Mouse (Mus musculus): ENCODE results near the gene Snd1.
A peak's percentile ranks its signal among the peaks of the same experiment; 100 is the strongest.
"Not testable (repeated sequence)": the region's sequence is repeated elsewhere in the genome, so short reads cannot be mapped to it uniquely, and the experiment has no call there.

The Snd1 gene

DNA sequence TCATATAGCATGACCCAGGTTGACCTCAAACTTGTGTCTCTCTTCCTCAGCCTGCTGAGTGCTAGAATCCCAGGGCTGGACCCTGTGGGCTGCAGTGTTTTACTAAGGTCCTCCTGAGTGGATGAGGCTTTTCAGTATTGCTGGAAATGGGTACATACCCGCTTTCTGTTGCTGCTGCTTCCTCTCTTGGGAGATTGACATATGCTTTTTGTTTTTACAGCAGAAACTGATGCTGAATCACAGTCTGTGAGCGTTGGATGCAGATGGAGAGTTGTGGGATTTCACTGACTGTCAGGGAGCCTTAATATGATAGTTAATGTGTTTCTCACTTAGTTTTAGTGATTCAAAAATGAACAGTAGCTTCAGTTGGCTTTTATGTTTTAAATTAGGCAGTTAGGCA is 11.5 kb downstream of the Snd1 start:
- no peak for DNase-seq

DNA sequence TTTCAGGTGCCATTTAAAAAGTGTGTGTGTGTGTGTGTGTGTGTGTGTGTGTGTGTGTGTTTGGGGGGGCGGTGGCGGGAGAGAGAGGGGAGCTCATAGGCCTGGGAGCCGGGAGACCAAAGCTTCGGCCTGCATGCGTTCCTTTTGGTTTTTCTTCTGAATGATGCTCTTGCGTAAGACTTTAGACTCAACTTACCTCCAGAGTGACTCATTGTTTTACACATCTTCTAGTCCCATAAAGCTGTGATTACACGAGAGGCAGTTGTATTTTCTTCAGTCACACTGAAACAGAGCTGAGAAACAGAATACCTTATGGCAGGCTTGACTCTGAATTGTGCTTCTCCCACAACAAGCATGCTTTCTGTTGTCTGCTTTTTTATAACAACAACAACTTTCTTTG is 12.0 kb downstream of the Snd1 start:
- DNase-seq, result no peak

DNA sequence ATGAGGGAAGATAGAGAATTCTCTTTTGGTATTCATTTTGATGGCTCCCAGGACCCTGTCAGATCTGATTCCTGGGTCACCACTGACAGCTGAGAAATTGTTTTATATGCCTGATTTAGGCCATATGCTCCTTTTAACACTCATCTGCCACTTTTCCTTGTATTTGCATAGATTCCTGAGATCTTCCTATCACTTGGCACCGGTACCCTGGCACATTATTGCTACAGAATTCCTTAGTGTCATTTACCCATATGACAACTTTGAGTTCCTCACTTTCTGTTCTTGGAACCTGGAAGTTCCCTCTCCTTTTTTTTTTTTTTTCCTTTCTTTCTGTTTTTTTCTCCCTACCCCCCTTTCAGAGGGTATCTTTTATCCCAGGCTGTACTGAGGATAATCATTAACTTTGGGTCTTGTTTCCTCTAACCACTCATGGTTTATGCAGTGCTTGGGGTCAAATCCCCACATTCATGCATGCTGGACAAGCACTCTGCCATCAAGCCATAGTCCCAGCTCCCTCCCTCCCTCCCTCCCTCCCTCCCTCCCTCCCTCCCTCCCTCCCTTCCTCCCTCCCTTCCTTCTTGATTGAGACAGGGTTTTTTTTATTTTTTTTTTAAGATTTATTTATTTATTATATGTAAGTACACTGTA is 13.4 kb downstream of the Snd1 start:
- no peak for DNase-seq

DNA sequence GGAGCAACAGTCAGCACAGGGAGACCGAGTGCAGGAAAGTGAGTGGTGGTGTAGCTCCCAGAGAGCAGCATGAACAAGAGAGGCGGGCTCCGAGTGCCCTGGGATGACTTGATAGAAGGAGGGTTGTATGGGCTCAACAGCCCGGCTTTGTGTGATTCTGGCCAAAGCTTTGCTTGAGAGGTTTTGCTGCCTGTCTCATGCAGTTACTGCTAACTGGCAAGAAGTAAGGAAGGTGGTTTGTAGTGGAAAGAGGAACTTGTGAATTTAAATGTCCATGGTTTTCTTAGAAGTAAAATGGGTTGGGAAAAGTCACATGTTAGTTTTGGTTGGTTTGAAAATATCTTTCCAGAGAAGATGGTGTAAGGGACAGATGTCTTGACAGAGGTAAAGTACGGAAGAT is 15.7 kb downstream of the Snd1 start:
- no peak for DNase-seq

DNA sequence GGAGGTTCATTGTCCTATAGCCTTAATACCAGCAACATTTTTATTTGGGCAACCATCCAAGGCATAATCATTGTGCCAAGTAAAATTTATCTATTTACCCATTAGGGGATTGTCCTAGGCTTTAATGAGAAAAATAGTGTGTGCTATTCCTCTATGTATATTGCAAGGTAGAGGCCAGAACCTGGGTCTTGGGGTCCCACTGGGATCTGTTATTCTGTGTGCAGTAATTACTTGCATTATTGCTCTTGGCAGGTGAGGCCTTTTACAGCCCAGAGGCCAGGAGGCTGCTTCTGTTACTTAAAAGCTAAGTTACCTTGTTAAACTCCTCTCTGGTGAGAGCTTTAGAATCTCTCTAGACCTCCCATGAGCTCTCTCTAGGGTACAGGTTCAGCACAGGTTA is 16.3 kb downstream of the Snd1 start:
- no peak for DNase-seq

DNA sequence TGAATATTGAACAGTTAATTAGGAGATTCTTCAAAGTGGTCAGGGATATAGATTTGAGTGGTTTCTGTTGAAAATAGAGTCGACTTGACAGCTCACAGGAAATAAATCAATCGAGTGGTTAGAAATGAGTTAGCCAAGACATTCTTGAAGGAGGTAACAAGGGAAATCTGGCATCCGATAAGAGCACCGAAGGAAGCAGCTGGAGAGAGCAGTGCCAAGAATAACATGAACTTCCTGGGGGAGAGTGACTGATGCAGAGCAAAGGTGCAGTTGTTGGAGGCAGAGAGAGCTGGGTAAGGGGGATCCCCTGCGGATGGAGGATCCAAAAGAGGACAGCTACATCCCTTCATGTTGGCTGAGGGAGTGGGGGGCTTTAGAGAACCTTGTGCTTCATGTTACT is 22.9 kb downstream of the Snd1 start:
- DNase-seq, result no peak

DNA sequence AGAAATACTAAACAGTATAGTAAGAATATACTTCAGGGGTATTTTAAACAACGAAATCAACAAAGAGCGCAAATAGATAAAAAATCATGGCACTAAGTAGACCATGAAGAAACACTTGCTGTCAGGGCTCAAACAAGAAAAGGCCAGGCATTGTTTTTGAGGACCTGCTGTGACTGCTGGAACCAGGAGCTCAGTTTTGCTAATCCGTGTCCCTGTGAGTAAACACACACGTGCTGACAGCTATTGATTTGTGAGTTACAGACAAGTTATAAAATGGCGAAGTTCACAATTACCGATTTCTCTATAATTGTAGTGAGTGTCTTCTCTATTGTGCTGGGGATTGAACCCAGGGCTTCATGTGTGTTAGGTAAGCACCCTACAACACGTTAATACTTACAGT is 27.6 kb downstream of the Snd1 start:
- no peak for DNase-seq

DNA sequence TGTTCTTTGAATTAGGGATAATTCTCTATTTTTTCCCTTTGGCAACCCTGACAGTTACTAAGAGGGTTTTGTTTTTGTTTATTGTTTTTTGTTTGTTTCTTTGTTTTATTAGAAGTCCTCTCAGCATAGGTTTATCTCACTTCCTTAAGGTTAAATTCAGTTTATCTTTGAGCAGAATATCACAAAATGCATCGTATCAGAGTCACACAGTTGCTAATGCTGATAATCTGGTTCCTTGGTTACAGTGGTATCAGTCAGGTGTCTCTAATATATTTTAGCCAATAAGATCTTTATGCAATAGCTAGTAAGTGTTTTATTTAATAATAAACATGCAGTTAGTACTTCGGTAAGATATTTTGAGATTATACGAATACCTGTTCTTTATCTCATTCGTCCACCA is 28.2 kb downstream of the Snd1 start:
- no peak for DNase-seq

DNA sequence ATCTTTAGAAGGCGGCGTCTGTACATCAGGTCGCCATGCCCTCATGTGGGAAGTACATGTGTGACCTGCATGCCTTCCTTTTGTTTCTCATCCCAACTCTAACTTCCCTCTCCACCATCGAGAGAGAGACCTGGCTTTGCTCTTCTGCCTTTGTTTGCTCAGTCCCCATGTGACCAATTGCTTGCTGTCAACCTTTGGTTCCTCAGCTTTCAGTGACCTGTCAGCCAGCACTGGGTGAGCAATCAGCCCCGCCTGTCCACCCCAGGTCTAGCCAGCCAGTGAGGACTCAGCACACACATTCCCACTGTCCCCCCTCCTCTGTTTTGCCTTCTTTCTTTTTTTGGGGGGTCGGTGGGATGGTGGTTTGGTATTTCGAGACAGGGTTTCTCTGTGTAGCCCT is 29.7 kb downstream of the Snd1 start:
- no peak for DNase-seq

DNA sequence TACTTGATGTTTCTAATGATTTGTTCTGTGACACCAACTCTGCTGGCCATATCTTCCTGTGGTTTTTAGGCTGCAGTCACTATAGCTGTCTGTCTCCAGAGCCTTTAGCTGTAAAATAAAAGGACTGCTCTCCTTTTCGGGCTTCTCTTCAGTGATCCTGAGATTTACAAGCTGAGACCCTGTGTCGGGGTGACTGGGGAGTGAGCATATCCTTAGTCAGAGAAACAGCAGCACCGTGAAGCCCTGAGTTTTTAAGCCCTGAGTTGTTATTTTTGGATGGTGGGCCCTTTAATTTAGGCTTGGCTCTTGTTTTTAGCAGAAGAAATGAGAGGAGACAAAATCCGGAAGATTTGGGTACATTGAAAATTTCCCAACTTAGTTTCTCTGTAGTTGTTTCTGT is 32.8 kb downstream of the Snd1 start:
- DNase-seq, result no peak

DNA sequence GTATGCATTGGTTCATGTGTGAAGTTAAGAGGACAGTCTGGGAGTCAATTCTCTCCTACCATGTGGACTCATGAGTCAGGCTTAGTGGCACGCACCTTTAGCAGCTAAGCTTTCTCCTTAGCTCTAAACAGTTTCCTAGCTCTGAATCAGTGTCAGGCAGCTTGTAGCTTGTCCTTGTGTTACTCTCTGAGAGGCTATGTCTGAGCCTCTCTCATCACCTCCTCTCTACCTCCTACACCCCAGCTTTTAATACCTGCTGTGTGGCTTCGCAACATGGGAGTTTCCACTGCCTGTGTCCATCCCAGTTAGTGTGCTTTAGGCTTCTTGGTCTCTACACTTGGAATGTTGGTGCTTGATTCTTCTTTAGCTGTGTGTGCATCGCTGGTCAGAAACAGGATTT is 39.3 kb downstream of the Snd1 start:
- no peak for DNase-seq

DNA sequence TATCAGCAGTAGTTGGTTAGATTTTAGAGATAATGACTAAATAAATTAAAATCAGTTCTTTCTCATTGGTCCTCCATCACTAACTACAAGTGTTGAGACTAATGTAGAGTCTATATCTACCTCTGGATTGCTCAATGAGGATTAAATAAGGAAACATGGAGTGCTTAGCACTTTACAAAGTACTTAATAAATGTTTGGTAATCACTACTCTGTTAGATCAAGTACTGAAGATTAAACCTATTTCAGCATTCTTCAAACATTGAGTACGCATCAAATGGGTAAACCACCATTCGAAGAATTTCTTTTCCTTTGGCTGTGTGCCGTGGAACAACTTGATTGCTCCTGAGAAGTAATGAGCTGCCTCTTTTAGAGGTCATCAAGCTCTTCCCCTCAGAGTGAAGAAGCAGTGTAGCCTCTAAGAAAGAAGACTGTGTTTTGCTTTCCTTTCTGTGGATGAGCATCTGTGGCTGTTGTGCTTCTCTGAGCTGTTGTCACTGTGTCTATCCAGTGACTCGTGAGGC is 40.0 kb downstream of the Snd1 start:
- DNase-seq, result no peak

DNA sequence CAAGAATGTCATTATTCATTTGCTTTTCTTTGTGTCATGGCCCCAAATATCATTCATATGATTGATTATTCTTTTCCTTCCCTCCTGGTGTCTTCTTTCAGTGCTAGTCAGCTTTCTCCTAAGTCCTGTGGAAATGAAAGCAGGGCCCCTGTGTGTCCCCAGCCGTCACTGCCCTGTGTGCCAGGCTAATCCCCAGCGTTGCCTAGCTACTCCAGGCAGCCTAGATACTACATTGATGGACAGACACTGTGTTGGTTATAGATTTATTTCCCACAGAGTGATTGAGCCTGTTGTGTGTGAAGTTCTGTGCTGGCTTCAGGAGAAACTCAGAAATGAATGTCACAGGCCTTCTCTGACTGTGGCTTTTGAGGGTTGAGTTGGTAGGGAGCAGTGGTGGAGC is 41.7 kb downstream of the Snd1 start:
- DNase-seq, result no peak

DNA sequence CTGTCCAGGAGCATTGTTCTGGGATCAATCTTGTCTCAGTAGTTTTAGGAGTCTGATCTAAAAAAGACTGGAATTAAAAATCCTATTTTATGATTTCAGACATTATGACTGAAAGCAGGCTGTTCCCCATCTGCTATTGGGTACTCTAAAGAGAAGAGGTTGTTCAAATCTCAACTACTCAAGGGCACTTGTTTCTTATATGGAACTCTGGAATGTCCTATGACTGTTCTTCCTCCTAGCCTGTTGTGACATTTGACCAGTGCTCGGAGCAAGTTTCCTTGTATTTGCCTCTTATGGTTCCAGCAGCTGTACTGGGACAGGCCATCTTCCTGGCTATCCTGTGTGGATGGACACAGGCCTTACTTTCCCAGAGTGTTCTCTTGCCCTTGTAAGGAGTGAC is 42.1 kb downstream of the Snd1 start:
- DNase-seq, result no peak

DNA sequence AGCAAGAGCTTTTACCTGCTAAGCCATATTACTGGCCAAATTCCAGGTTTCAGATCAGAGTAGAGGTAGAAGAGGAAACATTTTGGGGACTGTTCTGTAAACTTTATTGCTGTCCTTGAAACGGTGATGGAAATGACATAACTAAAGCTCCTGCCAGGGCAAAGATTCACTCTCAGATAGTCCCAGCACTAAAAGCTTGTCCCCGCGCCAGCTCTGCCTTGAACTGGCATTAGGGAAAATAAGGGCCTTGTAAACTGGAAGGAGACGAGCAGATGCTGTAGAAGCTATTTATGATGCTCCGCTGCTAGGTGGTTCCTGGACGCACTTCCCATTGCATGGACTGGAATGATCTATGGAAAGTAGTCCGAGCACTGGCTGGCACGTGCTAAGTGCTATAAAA is 44.5 kb downstream of the Snd1 start:
- no peak for DNase-seq

DNA sequence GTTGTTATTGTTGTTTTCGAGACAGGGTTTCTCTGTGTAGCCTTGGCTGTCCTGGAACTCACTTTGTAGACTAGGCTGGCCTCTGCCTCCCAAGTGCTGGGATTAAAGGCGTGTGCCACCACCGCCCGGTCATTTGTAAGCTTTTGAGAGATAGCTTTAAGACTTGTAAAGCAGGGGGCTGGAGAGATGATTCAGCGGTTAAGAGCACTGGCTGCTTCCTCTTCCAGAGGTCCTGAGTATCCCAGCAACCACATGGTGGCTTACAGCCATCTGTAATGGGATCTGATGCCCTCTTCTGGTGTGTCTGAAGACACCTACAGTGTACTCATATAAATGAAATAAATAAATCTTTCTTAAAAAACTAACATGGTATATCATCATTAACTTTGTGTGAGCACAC is 45.8 kb downstream of the Snd1 start:
- not testable (repeated sequence) for DNase-seq

DNA sequence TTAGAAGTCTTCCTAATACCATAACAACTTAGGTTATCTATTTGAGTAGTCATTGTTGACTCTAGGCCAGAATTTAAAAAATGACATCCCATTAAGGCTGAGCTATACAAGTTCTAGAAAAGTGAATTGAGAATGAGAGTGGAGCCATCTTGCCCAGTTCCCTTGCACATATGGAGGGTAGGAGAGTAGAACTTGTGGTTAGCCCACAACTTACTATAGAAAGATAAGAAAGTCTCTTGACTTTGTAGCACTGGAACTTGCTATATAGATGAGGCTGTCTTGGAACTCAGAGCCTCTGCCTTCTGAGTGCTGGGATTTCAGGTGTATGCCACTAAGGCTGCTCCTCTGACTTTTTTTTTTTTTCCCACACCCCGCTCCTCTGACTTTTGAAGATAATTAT is 46.5 kb downstream of the Snd1 start:
- DNase-seq, result no peak

DNA sequence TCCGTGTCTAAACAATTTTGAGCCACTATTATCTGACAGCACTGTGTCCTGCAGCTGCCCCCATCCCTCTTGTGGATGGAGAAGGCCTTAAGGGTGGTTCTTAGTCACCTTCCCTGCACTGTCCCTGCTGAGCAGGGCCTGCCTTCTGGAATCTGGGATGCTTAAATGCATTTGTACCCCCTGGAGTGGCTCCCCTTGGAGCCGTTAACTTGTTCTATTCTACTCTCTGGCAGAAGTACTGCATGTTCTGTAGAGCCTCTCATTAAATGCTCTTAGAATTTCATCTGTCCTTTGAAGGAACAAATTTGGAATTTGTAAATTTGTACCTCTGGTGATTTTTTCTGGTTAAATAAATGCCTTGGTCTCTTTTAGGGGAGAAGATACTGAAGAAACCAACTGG is 50.6 kb downstream of the Snd1 start:
- DNase-seq, result no peak

DNA sequence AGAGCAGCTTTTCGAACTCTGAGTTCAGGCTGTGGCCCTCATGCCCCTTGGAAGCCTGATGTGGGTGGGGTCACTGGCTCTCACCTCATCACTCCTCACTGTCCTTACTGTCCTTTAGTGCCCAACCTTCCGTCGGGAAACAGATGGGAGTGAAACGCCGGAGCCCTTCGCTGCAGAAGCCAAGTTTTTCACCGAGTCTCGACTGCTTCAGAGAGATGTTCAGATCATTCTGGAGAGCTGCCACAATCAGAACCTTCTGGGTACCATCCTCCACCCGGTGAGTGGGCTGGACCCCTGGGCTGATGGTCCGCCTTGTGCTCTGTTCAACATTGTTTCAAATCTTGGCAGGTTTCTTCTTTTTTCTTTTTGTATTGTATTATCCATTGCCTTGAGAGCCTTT is 52.5 kb downstream of the Snd1 start:
- DNase-seq, result no peak

DNA sequence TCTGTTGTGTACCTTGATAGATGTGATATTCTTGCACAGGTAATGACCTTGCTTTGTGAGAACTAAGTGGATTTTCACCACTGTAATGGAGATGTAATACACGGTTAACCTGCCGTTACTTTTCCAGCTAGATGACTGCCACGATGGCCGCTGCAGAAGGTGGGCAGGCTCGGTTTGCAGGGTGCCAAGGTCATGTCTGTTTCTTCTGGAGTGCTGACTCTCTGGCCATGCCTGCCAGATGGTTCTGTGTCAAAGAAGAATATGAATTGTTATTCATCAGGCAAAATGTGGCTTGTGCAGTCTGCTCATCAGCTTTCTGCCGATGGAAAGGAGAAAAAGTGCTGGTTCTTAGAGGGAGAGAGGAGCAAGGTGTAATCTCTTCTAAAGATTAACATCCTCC is 53.3 kb downstream of the Snd1 start:
- no peak for DNase-seq

DNA sequence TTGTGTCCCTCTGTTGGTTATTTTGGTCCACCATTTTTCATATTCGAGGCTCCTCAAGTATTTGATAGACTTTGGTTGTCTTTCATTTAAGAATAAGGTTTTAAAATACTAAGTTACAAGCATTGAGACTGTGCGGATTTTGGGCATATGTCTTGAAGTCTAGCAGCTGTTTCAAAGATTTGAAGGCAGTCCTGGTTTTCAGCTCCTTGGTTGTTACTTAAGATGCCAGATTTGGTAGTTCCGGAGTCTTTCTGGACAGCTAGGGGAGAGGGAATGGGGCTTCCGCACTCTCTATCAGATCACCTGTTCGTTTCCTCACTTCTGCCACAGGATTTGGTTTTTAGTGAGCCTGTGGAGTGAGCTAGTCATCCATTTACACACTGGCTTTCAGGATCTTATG is 61.5 kb downstream of the Snd1 start:
- no peak for DNase-seq

DNA sequence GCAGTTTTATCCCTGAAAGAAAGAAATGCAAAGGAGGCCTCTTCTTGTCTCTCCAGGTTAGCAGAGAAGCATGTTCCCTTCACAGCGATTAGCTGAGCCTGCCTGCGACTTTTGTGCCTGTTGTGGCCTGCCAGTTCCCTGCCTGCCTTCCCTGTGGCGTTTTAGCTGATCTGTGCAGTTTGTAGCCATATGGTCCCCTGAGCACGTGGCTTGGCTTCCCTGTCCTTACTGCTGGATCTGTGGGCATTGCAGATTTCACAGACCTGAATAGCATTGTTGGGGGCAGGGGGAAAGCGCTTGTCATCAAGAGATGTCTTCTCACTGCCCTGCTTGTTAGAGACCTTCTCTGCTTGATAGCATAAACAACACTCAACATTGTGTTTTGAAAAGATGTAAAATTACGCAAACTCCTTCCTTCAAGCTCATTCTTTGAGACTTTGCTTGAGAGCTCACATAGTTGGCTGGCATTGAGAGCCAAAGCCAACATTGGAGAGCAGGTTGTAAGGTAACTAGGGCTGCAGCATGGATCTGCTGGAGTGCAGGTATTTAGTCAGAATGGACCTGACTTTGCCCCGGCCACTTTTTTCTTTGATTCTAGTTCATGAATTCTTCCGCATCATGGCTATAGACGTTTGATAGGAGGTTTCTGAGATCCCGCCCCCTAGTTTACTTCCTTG is 63.0 kb downstream of the Snd1 start:
- peak; percentile 41 for DNase-seq

DNA sequence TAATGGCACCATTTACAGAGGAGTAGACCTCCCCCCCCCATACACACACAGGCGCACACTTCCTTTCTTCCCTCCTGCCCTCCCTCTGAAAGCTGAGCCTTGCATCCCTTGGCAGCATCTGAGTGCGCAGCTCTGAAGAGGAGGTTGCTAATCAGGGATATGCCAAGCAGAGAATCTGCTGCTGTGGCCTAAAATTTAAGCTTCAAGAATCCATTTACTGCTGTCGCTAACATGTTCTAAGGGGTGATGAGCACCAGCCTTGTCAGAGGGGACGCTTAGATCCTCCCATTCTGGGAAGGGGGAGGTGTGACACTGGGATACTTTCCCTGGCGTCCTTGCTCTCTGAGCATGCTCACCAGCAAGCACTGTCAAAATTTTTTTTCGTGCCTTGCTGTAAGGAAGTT is 67.4 kb downstream of the Snd1 start:
- DNase-seq, result no peak

DNA sequence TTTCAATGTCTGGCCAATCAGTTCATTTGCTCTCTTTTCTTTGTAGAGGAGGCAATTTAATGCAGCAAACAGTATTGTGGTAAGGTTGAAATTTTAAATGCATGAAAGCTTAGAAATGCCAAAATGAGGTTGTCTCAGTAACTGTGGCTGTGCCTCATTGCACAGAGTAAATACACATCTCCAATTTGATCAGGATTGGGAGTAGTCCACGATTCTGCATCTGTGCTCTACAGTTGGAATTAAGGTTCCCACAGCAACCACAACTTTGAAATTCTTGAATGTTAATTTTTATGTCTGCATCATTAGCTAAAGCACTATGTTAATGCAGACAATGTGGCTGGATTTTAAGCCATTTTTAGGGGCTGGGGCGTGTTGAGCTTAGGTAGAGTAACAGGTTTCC is 72.0 kb downstream of the Snd1 start:
- no peak for DNase-seq

DNA sequence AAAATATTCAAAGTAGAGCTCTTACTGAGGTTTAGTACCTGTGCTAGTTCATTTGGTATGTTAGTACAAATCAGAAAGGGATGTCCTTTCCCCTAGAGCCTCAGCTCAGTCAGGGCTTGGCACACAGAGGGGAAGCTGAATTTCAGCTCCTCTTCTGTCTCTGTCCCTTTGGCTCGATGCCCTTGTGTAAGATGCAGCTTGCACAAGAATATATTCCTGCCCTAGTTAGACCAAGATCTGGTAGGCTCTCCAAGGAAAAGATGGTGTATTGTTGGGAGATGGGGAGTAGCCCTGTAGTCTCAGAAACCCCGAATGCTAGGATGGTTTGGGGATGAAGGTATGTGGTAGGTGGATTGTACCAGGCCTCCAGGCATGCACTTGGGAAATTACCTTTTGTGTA is 74.4 kb downstream of the Snd1 start:
- no peak for DNase-seq

Measured in embryo, embryonic 11 days (tissue).